Comparison of ENCODE assay signal across 21 mouse cellular contexts in the genomic region with DNA sequence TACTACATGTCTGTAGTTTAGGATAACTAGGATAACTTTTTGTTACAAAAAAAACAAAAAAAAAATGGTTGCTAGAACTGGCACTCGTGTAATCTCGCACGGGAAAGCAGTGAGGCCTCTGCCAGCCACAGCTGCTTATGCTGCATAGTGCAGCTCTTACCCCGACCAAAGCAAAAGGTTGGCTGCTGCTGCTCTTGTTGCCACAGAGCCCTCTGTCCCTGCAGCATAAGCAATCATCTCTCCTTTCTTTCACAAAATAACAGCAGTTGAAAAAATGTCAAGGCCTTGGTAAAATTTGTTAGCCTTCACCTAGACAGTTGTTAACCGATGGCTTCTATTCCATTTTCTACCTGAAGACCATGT.
A peak's percentile ranks its signal among the peaks of the same experiment; 100 is the strongest.
DNase-seq lines count a peak whose midpoint lies in the region; ATAC-seq and TF ChIP-seq lines count a peak whose summit lies in the region.
"Had no signal": no experiment of that assay in that cellular context is flagged by ENCODE, and none has a peak within 500 bp of the region (broad histone marks: within the 10 kb centered on the region; RNA-seq: fewer than 3 reads in every experiment).

No protein-coding gene starts in this region.

- TF ChIP-seq CTCF in forebrain, postnatal 0 days (IDR thresholded peaks at IDR 0.05; ENCODE audit: low read depth), result no peak
- TF ChIP-seq CTCF in layer of hippocampus, adult 2 months (conservative IDR thresholded peaks at IDR 0.05), result no peak
- no peak for TF ChIP-seq CTCF in cortical plate, adult 2 months (IDR thresholded peaks at IDR 0.05; ENCODE audit: extremely low read depth, insufficient read depth, low read length)

- H3K36me3 ChIP-seq in forebrain, postnatal 0 days (ENCODE audit: insufficient read depth), result peaks cover 37% of the 10 kb centered on the region
- H3K36me3 ChIP-seq in forebrain, embryonic 16.5 days (ENCODE audit: control insufficient read depth, insufficient read depth), result peaks cover 3% of the 10 kb centered on the region; the same call in 1 of the 2 replicates
- H3K36me3 ChIP-seq: intestine, embryonic 15.5 days had no signal

- peak; percentile 60; the same call in 1 of the 2 replicates for ATAC-seq in forebrain, postnatal 0 days
- ATAC-seq in forebrain, embryonic 16.5 days, result no peak
- ATAC-seq: forebrain, embryonic 13.5 days; intestine, embryonic 15.5 days; Patski had no signal

- no peaks in the 10 kb centered on the region for H3K4me1 ChIP-seq in forebrain, postnatal 0 days (ENCODE audit: insufficient read depth)
- H3K4me1 ChIP-seq in forebrain, embryonic 16.5 days (replicated peaks; ENCODE audit: control insufficient read depth, insufficient read depth, low read length), result no peaks in the 10 kb centered on the region
- H3K4me1 ChIP-seq in cortical plate, adult 2 months (ENCODE audit: control insufficient read depth, insufficient read depth, low read length), result no peaks in the 10 kb centered on the region
- H3K4me1 ChIP-seq: embryonic facial prominence, embryonic 13.5 days; forebrain, embryonic 13.5 days; heart, embryonic 15.5 days; hindbrain, embryonic 10.5 days; intestine, embryonic 15.5 days had no signal

- DNase-seq in forebrain, postnatal 0 days, result no peak
- no peak for DNase-seq in layer of hippocampus, adult 2 months (ENCODE audit: low spot score in 2 of 2)
- no peak for DNase-seq in layer of hippocampus, adult 18-20 months (ENCODE audit: low spot score in 2 of 2)
- DNase-seq in brain, adult 2 months (ENCODE audit: low read depth, low spot score), result peak; percentile 76
- DNase-seq in right cerebral cortex, adult 18-20 months, result no peak
- DNase-seq: cerebellum, adult 11-12 months; cerebellum, adult 9-10 months; cerebellum, postnatal 25 days; gastrocnemius, postnatal 10 days; heart, adult 18-20 months; heart, postnatal 14 days had no signal

- no peaks in the 10 kb centered on the region for H3K9me3 ChIP-seq in forebrain, postnatal 0 days (ENCODE audit: low read length)
- no peaks in the 10 kb centered on the region for H3K9me3 ChIP-seq in forebrain, embryonic 16.5 days (ENCODE audit: control insufficient read depth, low read length)
- H3K9me3 ChIP-seq: embryonic facial prominence, embryonic 13.5 days; forebrain, embryonic 13.5 days; heart, embryonic 15.5 days; hindbrain, embryonic 10.5 days; intestine, embryonic 15.5 days had no signal

- 65% methylated on average over 5 of the region's 5 CpGs for WGBS in forebrain, postnatal 0 days
- WGBS in forebrain, embryonic 16.5 days, result 71% methylated on average over 5 of the region's 5 CpGs

- H3K9ac ChIP-seq in forebrain, postnatal 0 days, result no peak overlapping the region
- no peak overlapping the region for H3K9ac ChIP-seq in forebrain, embryonic 16.5 days (replicated peaks; ENCODE audit: low read depth, low read length)
- H3K9ac ChIP-seq: embryonic facial prominence, embryonic 13.5 days; forebrain, embryonic 13.5 days; heart, embryonic 15.5 days; intestine, embryonic 15.5 days had no signal

- H3K27me3 ChIP-seq in forebrain, postnatal 0 days (ENCODE audit: insufficient read depth, low read length), result no peaks in the 10 kb centered on the region
- no peaks in the 10 kb centered on the region for H3K27me3 ChIP-seq in forebrain, embryonic 16.5 days (replicated peaks; ENCODE audit: control insufficient read depth, insufficient read depth, low read length)
- H3K27me3 ChIP-seq: CH12.LX; embryonic facial prominence, embryonic 13.5 days; forebrain, embryonic 13.5 days; heart, embryonic 15.5 days; intestine, embryonic 15.5 days; Patski had no signal

- TF ChIP-seq POLR2A in cortical plate, adult 2 months (IDR thresholded peaks at IDR 0.05; ENCODE audit: extremely low read depth, insufficient read depth, low read length), result no peak

- H3K4me2 ChIP-seq in forebrain, postnatal 0 days (ENCODE audit: low read depth), result no peak overlapping the region
- H3K4me2 ChIP-seq in forebrain, embryonic 16.5 days (ENCODE audit: low read length), result no peak overlapping the region
- H3K4me2 ChIP-seq: embryonic facial prominence, embryonic 13.5 days; forebrain, embryonic 13.5 days; heart, embryonic 11.5 days; heart, embryonic 15.5 days; intestine, embryonic 15.5 days had no signal

- H3K4me3 ChIP-seq in forebrain, postnatal 0 days (ENCODE audit: low read depth, low read length), result no peak overlapping the region
- H3K4me3 ChIP-seq in forebrain, embryonic 16.5 days (replicated peaks; ENCODE audit: low read length), result no peak overlapping the region
- no peak overlapping the region for H3K4me3 ChIP-seq in layer of hippocampus, adult 2 months
- H3K4me3 ChIP-seq in cortical plate, adult 2 months (ENCODE audit: insufficient read depth, low read length), result no peak overlapping the region
- H3K4me3 ChIP-seq: embryonic facial prominence, embryonic 13.5 days; forebrain, embryonic 13.5 days; heart, embryonic 15.5 days; hindbrain, embryonic 10.5 days; intestine, embryonic 15.5 days had no signal

- H3K27ac ChIP-seq in forebrain, postnatal 0 days (ENCODE audit: low read depth, low read length), result no peak overlapping the region
- H3K27ac ChIP-seq in forebrain, embryonic 16.5 days (ENCODE audit: low read length), result no peak overlapping the region
- H3K27ac ChIP-seq in layer of hippocampus, adult 2 months, result peak overlapping the region; percentile 93
- H3K27ac ChIP-seq in cortical plate, adult 2 months (ENCODE audit: insufficient read depth, low read length), result peak overlapping the region; percentile 48
- H3K27ac ChIP-seq: embryonic facial prominence, embryonic 13.5 days; forebrain, embryonic 13.5 days; hindbrain, embryonic 10.5 days; intestine, embryonic 15.5 days had no signal

Comparison
In these comparisons a context has a peak if more than half of its experiments do, and no peak if none do; other contexts are left out.
1. H3K27ac ChIP-seq: peak in layer of hippocampus, adult 2 months (single experiment) and cortical plate, adult 2 months (single experiment); none in forebrain, postnatal 0 days (single experiment) and forebrain, embryonic 16.5 days (single experiment).